Mouse (Mus musculus) lung, adult 2 months (tissue): ENCODE measurements around the gene Rnf130. TPM values are rescaled to one million over a fixed set of nuclear protein-coding genes. Genes with fewer than 3 reads are reported as not detected.

ENCODE experiments used
- DNase-seq: peaks from one replicate; pipeline ENCODE4 v3.0.0; 2022
- H3K4me1 ChIP-seq: fragments of 200-500 bp; 2 replicates; pipeline ENCODE4 v1.6.1; 2011; ENCODE audit warnings: low read length; ENCODE audit not compliant: control insufficient read depth, insufficient read depth
- H3K4me3 ChIP-seq: fragments of 200-500 bp; replicated peaks from 2 replicates; pipeline ENCODE3; 2011; ENCODE audit warnings: low read depth, mild to moderate bottlenecking, control low read depth, low read length; ENCODE audit errors: extremely low read depth
- CTCF ChIP-seq: fragments of 200-500 bp; IDR thresholded peaks from 2 replicates; pipeline ENCODE4 v1.5.1; 2011; ENCODE audit warnings: mild to moderate bottlenecking, low read length, control low read depth; ENCODE audit not compliant: insufficient read depth
- POLR2A ChIP-seq: fragments of 200-500 bp; IDR thresholded peaks from 2 replicates; pipeline ENCODE4 v1.6.1; 2011; ENCODE audit warnings: low read depth, mild to moderate bottlenecking, control low read depth, low read length, borderline replicate concordance; ENCODE audit errors: extremely low read depth
- WGBS: fragments of 180-500 bp; shearing (Covaris S2); methylation state at CpG from one replicate; pipeline ENCODE4 v1.1.7; 2018; 5-methylcytosine and 5-hydroxymethylcytosine counted together
- polyA plus RNA-seq: library from polyadenylated mRNA; depleted of rRNA; stranded (reverse); fragments of >200 nt; gene quantifications from 2 replicates; pipeline ENCODE4 v1.2.3, GENCODE M21; 2012

Gene Rnf130
- polyA plus RNA-seq, 1 experiment, result 38.9 TPM

DNA sequence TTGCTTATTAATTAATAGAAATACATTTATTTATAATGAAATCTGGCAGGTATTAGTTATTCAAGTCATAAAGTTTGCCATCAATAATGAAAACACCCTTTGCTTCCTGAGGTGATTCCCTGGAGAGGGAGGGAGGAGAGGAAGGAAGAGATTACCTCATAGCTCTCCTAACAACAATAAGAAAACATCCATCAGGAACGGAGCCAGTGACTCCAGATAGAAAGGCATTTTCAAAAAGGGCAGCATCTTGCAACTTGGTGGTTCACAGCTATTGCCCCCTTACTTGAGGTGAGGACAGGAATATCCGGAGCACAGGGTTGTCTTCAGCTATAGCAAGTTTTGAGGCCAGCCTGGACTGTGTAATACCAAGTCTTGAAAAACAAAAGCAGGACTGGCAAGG lies 40.9 kb downstream of the Rnf130 start:
- WGBS, result 53% methylated on average over 2 of the region's 2 CpGs
- H3K4me3 ChIP-seq, result no peak overlapping the region
- no peaks in the 10 kb centered on the region for H3K4me1 ChIP-seq
- no peak for DNase-seq
- no peak for TF ChIP-seq POLR2A
- no peak for TF ChIP-seq CTCF

DNA sequence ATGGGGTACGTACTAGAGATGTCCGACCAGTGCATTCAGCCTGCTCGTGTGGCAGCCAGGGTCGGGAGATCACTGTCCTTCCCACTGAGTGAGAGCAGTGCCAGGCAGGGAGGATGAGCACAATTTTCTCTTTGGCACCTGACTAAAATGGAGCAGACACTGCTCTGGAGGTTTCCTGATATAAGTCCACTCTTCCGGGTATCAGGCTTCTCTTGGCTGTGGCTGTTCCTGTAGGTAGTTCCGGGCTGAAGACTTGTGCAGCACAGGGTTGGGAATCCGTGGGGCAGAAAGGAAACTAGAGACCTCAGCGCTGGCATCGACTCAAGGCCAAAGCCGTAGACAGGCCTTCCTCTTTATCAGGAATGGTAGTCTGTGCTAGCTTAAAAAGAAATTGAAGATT lies 48.7 kb downstream of the Rnf130 start:
- Histone ChIP-seq H3K4me1 (no peaks in the 10 kb centered on the region), H3K4me3 (no peak overlapping the region)
- DNase-seq, result no peak
- no peak for TF ChIP-seq CTCF
- no peak for TF ChIP-seq POLR2A
- 71% methylated on average over 10 of the region's 10 CpGs for WGBS

- TF ChIP-seq CTCF (no peak), POLR2A (no peak)
- no peak overlapping the region for H3K4me3 ChIP-seq
- H3K4me1 ChIP-seq, result no peaks in the 10 kb centered on the region
- WGBS, result 74% methylated on average over 4 of the region's 4 CpGs
- DNase-seq, result no peak
Measured at GRCm38 (mm10) chr11:50076756-50077155, 51.6 kb downstream of the Rnf130 start.

- no peak for DNase-seq
- Histone ChIP-seq H3K4me3 (no peak overlapping the region), H3K4me1 (no peaks in the 10 kb centered on the region)
- TF ChIP-seq POLR2A (no peak), CTCF (no peak)
- 90% methylated on average over 5 of the region's 5 CpGs for WGBS
Measured at GRCm38 (mm10) chr11:50081365-50082190, 56.4 kb downstream of the Rnf130 start.

- Histone ChIP-seq H3K4me1 (no peaks in the 10 kb centered on the region), H3K4me3 (no peak overlapping the region)
- no peak for TF ChIP-seq POLR2A
- no peak for TF ChIP-seq CTCF
- 92% methylated on average over 3 of the region's 3 CpGs for WGBS
- no peak for DNase-seq
Measured at GRCm38 (mm10) chr11:50086211-50086610, 61.1 kb downstream of the Rnf130 start.

DNA sequence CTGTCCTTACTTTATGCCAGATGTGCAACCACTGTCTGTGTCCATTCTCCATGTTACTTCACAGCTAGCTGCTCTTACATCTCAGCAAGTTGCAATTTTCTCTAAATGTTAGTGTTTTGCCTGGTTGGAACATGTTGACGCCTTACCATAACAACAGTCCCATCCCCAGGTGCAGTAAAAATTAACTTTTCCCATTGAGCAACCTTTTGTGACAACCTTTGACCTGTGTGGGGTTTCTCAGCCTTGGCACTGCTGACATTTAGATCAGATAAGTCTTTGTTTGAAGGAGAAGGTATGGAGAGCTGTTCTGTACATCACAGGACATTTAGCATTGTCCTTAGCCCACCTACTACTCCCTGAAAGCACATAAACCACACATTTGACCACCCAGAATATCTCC lies 64.7 kb downstream of the Rnf130 start:
- no peaks in the 10 kb centered on the region for H3K4me1 ChIP-seq
- TF ChIP-seq CTCF (no peak), POLR2A (no peak)
- H3K4me3 ChIP-seq, result no peak overlapping the region
- WGBS, result 90% methylated on average over 1 of the region's 1 CpGs
- DNase-seq, result no peak

DNA sequence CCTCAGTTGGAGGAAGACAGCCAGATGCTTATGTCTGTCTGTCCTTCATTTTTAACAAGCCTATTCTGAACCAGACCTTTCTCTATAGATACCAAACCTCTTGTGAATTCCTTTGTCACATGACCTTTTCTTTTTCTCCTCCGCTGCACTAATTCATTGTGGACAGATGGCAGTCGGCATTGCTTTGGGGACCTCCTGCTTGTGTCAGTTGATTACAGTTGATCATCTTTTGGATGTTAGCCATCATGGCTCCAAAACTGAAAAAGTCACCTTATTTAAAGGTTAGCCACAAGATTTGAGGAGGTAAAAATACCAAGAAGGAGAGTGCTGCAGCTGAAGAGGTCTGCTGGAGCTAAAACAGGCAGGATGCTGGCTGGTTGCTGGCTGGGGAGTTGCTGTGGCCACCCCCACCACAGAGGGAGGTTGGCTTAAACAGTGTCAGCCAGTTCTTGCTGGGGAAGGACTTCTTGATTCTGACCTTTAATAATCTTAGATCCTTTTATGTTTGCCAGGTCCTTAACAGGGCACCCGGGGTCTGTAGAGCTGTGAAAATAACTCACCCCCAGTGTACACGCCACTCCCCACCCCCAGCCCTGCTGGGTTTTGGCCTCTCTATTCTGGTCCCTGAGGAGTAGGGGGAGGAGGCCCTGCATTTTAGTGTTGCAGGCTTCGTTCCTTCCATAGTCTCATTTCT lies 66.0 kb downstream of the Rnf130 start:
- TF ChIP-seq POLR2A (no peak), CTCF (no peak)
- Histone ChIP-seq H3K4me1 (no peaks in the 10 kb centered on the region), H3K4me3 (no peak overlapping the region)
- no peak for DNase-seq
- WGBS, result 66% methylated on average over 5 of the region's 5 CpGs

- TF ChIP-seq CTCF (no peak), POLR2A (no peak)
- Histone ChIP-seq H3K4me1 (no peaks in the 10 kb centered on the region), H3K4me3 (no peak overlapping the region)
- no peak for DNase-seq
Measured at GRCm38 (mm10) chr11:50091681-50092080, 66.5 kb downstream of the Rnf130 start.

DNA sequence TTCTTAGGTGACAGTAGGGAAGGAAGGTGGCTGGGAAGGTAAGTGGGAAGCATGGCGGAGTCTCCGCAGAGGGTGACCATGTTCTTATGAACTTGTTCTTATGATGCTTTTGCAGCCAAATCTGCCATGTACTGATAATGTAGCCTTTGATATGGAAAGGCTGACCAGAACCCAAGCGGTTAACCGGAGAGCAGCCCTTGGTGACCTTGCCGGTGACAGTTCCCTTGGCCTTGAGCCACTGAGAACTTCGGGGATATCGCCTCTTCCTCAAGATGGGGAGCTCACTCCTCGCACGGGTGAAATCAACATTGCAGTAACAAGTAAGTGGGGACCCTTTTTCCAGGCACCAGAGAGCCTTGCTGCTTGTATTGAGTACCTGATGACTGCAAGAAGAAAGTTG lies 70.5 kb downstream of the Rnf130 start:
- WGBS, result 76% methylated on average over 9 of the region's 9 CpGs
- no peak for DNase-seq
- TF ChIP-seq POLR2A (no peak), CTCF (no peak)
- no peaks in the 10 kb centered on the region; the same call in 1 of the 2 replicates for H3K4me1 ChIP-seq
- no peak overlapping the region for H3K4me3 ChIP-seq

DNA sequence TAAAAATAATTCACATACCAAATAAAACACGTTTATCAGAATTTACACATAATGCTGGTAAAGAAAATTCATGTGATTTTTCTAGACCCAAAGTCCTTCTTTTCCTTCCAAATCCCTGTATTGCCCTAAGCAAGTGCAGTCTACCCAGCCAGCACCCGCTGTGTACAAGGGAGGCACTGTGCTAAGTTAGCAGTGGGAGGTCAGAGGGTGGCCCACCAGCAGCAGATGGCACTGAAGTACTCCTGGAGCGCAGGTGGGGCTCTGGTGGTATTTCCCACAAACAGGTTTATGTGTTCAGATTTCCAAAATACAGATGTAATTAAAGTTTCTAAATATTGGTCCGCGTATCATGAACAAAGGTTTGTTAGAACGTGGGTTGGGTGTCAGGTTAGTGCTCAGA lies 71.9 kb downstream of the Rnf130 start:
- DNase-seq, result no peak
- no peak overlapping the region for H3K4me3 ChIP-seq
- 92% methylated on average over 6 of the region's 6 CpGs for WGBS
- no peaks in the 10 kb centered on the region; the same call in 1 of the 2 replicates for H3K4me1 ChIP-seq
- TF ChIP-seq POLR2A (no peak), CTCF (no peak)
